Mouse (Mus musculus) hindbrain, embryonic 15.5 days (tissue): ENCODE measurements around the gene Stx6. TPM values are rescaled to one million over a fixed set of nuclear protein-coding genes. Genes with fewer than 3 reads are reported as not detected.

Source experiments
- ATAC-seq: fragments of 200-750 bp; cut with Nextera tagmentation; 2 replicates; pipeline ENCODE4 v1.8.0; 2017; ENCODE audit warnings: low read depth, moderate number of reproducible peaks, moderate TSS enrichment; ENCODE audit not compliant: low FRiP score
- H3K27ac ChIP-seq: fragments of 300-500 bp; sonication (generic); replicated peaks from 2 replicates; pipeline ENCODE4 v1.5.1; 2015; ENCODE audit warnings: mild to moderate bottlenecking, inconsistent platforms
- H3K27me3 ChIP-seq: fragments of 300-500 bp; sonication (generic); 2 replicates; pipeline ENCODE4 v1.6.1; 2015; ENCODE audit warnings: control low read depth, inconsistent platforms
- H3K36me3 ChIP-seq: fragments of 300-500 bp; sonication (generic); 2 replicates; pipeline ENCODE4 v1.6.1; 2015; ENCODE audit warnings: control low read depth, inconsistent platforms
- H3K4me1 ChIP-seq: fragments of 300-500 bp; sonication (generic); replicated peaks from 2 replicates; pipeline ENCODE4 v1.6.1; 2015; ENCODE audit warnings: control low read depth, inconsistent platforms
- H3K4me2 ChIP-seq: fragments of 300-500 bp; sonication (generic); 2 replicates; pipeline ENCODE4 v1.6.1; 2015; ENCODE audit warnings: moderate library complexity, mild to moderate bottlenecking, inconsistent platforms
- H3K4me3 ChIP-seq: fragments of 300-500 bp; sonication (generic); 2 replicates; pipeline ENCODE4 v1.5.1; 2015; ENCODE audit warnings: mild to moderate bottlenecking, inconsistent platforms
- H3K9ac ChIP-seq: fragments of 300-500 bp; sonication (generic); 2 replicates; pipeline ENCODE4 v1.6.1; 2015; ENCODE audit warnings: inconsistent platforms
- H3K9me3 ChIP-seq: fragments of 300-500 bp; sonication (generic); 2 replicates; pipeline ENCODE4 v1.6.1; 2016; ENCODE audit warnings: control low read depth, inconsistent platforms
- WGBS: fragments of 180-500 bp; shearing (Covaris S2); methylation state at CpG from one replicate; pipeline ENCODE4 v1.1.7; 2015; 5-methylcytosine and 5-hydroxymethylcytosine counted together
- polyA plus RNA-seq: library from polyadenylated mRNA; unstranded; fragments of >200 nt; fragmentation: Nextera tagmentation; extraction: Ambion mirVana; gene quantifications from 2 replicates; pipeline ENCODE4 v1.2.1, GENCODE M21; 2015

The Stx6 gene
- polyA plus RNA-seq, 1 experiment from 2014 or later, result 106 TPM

- H3K27ac ChIP-seq, result no peak overlapping the region
- no peak for ATAC-seq
- no peaks in the 10 kb centered on the region for H3K9me3 ChIP-seq
- 71% methylated on average over 8 of the region's 8 CpGs for WGBS
- no peak overlapping the region for H3K9ac ChIP-seq
- no peak overlapping the region for H3K4me3 ChIP-seq
- H3K4me1 ChIP-seq, result no peaks in the 10 kb centered on the region
- no peaks in the 10 kb centered on the region for H3K27me3 ChIP-seq
- H3K4me2 ChIP-seq, result no peak overlapping the region
- no peaks in the 10 kb centered on the region for H3K36me3 ChIP-seq
Observed at GRCm38 (mm10) chr1:155134866-155135265, 23.6 kb upstream of the Stx6 start.

- H3K4me3 ChIP-seq, result no peak overlapping the region
- no peak overlapping the region for H3K4me2 ChIP-seq
- no peak overlapping the region for H3K9ac ChIP-seq
- H3K36me3 ChIP-seq, result no peaks in the 10 kb centered on the region
- H3K9me3 ChIP-seq, result no peaks in the 10 kb centered on the region
- WGBS, result 91% methylated on average over 7 of the region's 7 CpGs
- no peak overlapping the region for H3K27ac ChIP-seq
- no peaks in the 10 kb centered on the region for H3K4me1 ChIP-seq
- no peaks in the 10 kb centered on the region for H3K27me3 ChIP-seq
- no peak for ATAC-seq
Observed at GRCm38 (mm10) chr1:155138795-155139194, 19.7 kb upstream of the Stx6 start.

DNA sequence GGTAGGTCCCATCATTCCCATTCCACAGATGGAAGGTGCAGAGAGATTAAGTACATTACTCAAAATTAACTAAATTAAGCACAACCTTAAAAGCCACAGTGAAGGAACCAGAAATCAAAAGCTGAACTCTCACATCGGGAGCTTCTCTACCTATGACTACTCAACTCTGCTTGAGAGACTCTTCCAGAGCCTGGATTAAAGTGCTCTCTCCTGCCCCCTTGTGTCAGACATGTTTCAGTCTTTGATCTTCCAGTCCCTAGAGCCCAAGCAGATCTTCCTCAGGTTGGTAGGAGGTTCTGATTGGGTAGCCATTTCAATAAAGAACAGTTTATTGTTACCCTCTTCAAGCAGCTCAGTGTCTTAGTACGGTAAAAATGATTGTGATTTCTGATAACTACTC lies 18.4 kb upstream of the Stx6 start:
- Histone ChIP-seq H3K36me3 (no peaks in the 10 kb centered on the region), H3K27me3 (no peaks in the 10 kb centered on the region), H3K4me3 (no peak overlapping the region), H3K9me3 (no peaks in the 10 kb centered on the region), H3K4me1 (no peaks in the 10 kb centered on the region), H3K9ac (no peak overlapping the region), H3K4me2 (no peak overlapping the region), H3K27ac (no peak overlapping the region)
- ATAC-seq, result no peak
- WGBS, result 68% methylated on average over 2 of the region's 2 CpGs

GRCm38 (mm10) chr1:155145620-155146019 lies 12.9 kb upstream of the Stx6 start:
- no peaks in the 10 kb centered on the region for H3K4me1 ChIP-seq
- H3K9ac ChIP-seq, result no peak overlapping the region
- no peak for ATAC-seq
- H3K27me3 ChIP-seq, result no peaks in the 10 kb centered on the region
- H3K27ac ChIP-seq, result no peak overlapping the region
- no peaks in the 10 kb centered on the region for H3K36me3 ChIP-seq
- no peaks in the 10 kb centered on the region for H3K9me3 ChIP-seq
- H3K4me3 ChIP-seq, result no peak overlapping the region
- WGBS, result 63% methylated on average over 6 of the region's 6 CpGs
- peak overlapping the region; percentile 38; the same call in 1 of the 2 replicates for H3K4me2 ChIP-seq

DNA sequence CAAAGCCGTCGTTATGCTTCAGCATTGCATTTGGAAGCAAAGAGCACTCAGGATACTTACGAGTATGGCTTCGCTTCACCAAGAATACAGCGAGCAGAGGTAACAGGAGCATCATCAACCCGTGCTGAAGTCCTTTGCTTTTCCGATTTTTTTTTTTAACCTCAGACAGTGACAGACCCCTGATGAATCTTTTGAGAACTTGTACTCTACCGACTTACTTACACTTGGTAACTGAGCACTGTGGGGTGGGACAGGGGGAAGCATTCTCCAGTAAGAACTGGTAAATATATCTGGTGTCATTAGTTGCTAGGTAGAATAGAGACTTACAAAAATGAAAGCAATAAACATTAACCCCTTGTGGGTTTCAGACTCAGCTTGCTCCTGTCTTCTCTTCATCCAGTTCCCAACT lies 11.9 kb upstream of the Stx6 start, which contains the start of gene Mr1:
Gene Mr1, minus strand, starts transcription at position 243 of the 409 bp plus-strand sequence.
- peak within 1 kb of the TSS; percentile 1; the same call in 1 of the 2 replicates for H3K9ac ChIP-seq
- WGBS, result 60% methylated on average over 8 of the region's 8 CpGs
- no peaks in the 10 kb centered on the region for H3K9me3 ChIP-seq
- ATAC-seq, result peak; percentile 85
- H3K27me3 ChIP-seq, result no peaks in the 10 kb centered on the region
- H3K4me2 ChIP-seq, result peak within 1 kb of the TSS; percentile 38
- no peaks in the 10 kb centered on the region for H3K4me1 ChIP-seq
- no peaks in the 10 kb centered on the region for H3K36me3 ChIP-seq
- H3K4me3 ChIP-seq, result peak within 1 kb of the TSS; percentile 21
- 0 out of 2 replicates have a peak within 1 kb of the TSS, but pooled peaks have one; percentile 20 for H3K27ac ChIP-seq

- no peak overlapping the region for H3K9ac ChIP-seq
- no peaks in the 10 kb centered on the region for H3K9me3 ChIP-seq
- H3K36me3 ChIP-seq, result no peaks in the 10 kb centered on the region
- H3K27me3 ChIP-seq, result no peaks in the 10 kb centered on the region
- 79% methylated on average over 2 of the region's 2 CpGs for WGBS
- no peak overlapping the region for H3K4me3 ChIP-seq
- ATAC-seq, result no peak
- no peak overlapping the region for H3K27ac ChIP-seq
- H3K4me1 ChIP-seq, result no peaks in the 10 kb centered on the region
- H3K4me2 ChIP-seq, result no peak overlapping the region
Observed at GRCm38 (mm10) chr1:155147228-155147627, 11.3 kb upstream of the Stx6 start.

DNA sequence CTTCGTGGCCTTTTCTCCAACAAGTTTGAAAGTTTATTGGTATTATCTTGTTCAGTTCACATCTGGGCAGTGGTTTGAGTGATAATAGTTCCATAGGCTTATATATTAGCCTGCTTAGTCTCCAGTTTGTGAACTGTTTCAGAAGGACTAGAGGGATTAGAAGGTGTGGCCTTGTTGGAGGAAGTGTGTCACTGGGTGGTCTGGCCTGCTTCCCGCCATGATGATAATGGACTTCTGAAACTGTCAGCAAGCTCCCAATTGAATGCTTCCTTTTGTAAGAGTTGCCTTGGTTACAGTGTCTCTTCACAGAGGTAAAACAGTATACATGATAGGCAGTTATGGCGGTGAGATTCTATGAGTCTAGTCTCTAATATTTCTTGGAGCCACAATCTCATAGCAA lies 9.1 kb upstream of the Stx6 start:
- H3K4me3 ChIP-seq, result no peak overlapping the region
- no peak overlapping the region for H3K9ac ChIP-seq
- no peaks in the 10 kb centered on the region for H3K27me3 ChIP-seq
- WGBS, result 83% methylated on average over 3 of the region's 3 CpGs
- H3K27ac ChIP-seq, result no peak overlapping the region
- no peaks in the 10 kb centered on the region for H3K9me3 ChIP-seq
- H3K36me3 ChIP-seq, result no peaks in the 10 kb centered on the region
- no peaks in the 10 kb centered on the region for H3K4me1 ChIP-seq
- H3K4me2 ChIP-seq, result no peak overlapping the region
- no peak for ATAC-seq

GRCm38 (mm10) chr1:155150821-155151220 lies 7.7 kb upstream of the Stx6 start:
- Histone ChIP-seq H3K9ac (no peak overlapping the region), H3K4me3 (no peak overlapping the region), H3K4me2 (no peak overlapping the region), H3K9me3 (no peaks in the 10 kb centered on the region), H3K36me3 (no peaks in the 10 kb centered on the region), H3K4me1 (no peaks in the 10 kb centered on the region), H3K27me3 (no peaks in the 10 kb centered on the region), H3K27ac (no peak overlapping the region)
- 92% methylated on average over 5 of the region's 5 CpGs for WGBS
- ATAC-seq, result no peak

- WGBS, result 77% methylated on average over 4 of the region's 4 CpGs
- no peaks in the 10 kb centered on the region for H3K27me3 ChIP-seq
- H3K4me3 ChIP-seq, result no peak overlapping the region
- no peaks in the 10 kb centered on the region for H3K9me3 ChIP-seq
- H3K27ac ChIP-seq, result no peak overlapping the region
- H3K9ac ChIP-seq, result no peak overlapping the region
- peaks cover 4% of the 10 kb centered on the region for H3K4me1 ChIP-seq
- no peak for ATAC-seq
- no peak overlapping the region for H3K4me2 ChIP-seq
- no peaks in the 10 kb centered on the region for H3K36me3 ChIP-seq
Observed at GRCm38 (mm10) chr1:155153906-155154305, 4.6 kb upstream of the Stx6 start.

- 0% methylated on average over 43 of the region's 46 CpGs for WGBS
- Histone ChIP-seq H3K9ac (peak overlapping the region; percentile 69), H3K27ac (peak overlapping the region; percentile 87), H3K9me3 (no peaks in the 10 kb centered on the region), H3K4me1 (peaks cover 18% of the 10 kb centered on the region), H3K27me3 (no peaks in the 10 kb centered on the region), H3K4me2 (peak overlapping the region; percentile 61), H3K36me3 (no peaks in the 10 kb centered on the region), H3K4me3 (peak overlapping the region; percentile 67)
- no peak; the same call in 1 of the 2 replicates for ATAC-seq
Observed at GRCm38 (mm10) chr1:155158970-155159484, 512 bp downstream of the Stx6 start.

DNA sequence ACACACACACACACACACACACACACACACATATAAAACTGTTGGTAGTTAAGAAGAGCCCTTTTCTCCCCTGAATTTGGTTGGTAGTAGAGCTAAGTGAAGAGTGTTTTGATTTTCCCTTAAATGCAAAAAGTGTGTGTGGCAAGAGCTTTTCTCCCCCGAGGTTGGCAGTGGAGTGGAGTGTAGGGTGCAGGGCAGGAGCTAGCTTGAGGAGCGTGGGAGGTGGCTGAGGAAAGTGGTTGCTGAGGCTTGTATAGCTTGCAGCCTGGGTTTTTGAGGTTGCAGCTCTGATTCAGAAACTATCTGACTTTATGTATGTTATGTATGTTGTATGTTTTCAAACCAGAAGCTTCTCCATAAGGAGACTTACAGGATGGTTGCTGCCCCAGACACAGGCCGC lies 8.9 kb downstream of the Stx6 start:
- WGBS, result 93% methylated on average over 3 of the region's 3 CpGs
- Histone ChIP-seq H3K27me3 (no peaks in the 10 kb centered on the region), H3K4me1 (0 out of 2 replicates have a peak, but pooled peaks cover 4% of the 10 kb centered on the region), H3K9me3 (no peaks in the 10 kb centered on the region), H3K9ac (no peak overlapping the region), H3K4me3 (no peak overlapping the region), H3K36me3 (no peaks in the 10 kb centered on the region), H3K4me2 (no peak overlapping the region), H3K27ac (no peak overlapping the region)
- no peak for ATAC-seq

DNA sequence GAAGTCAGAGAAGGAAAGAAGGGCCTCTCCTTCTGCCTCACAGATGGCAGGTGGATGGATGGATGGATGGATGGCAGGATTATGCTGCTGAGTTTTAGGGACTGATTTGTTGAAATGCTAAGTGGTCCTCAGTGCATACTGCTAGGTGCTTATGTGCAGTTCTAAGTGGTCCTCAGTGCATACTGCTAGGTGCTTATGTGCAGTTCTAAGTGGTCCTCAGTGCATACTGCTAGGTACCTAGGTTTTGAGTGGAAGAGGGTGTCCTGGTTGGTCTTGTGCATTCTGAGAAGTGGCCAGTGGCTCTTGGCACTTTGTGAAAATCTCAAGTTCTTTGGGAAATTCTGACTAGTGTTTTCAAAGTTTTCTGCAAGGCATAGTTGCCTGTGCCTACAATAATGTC lies 11.4 kb downstream of the Stx6 start:
- H3K27ac ChIP-seq, result no peak overlapping the region
- no peak overlapping the region for H3K4me2 ChIP-seq
- H3K4me3 ChIP-seq, result no peak overlapping the region
- H3K9ac ChIP-seq, result no peak overlapping the region
- H3K9me3 ChIP-seq, result no peaks in the 10 kb centered on the region
- ATAC-seq, result no peak
- no peaks in the 10 kb centered on the region for H3K4me1 ChIP-seq
- no peaks in the 10 kb centered on the region for H3K27me3 ChIP-seq
- H3K36me3 ChIP-seq, result no peaks in the 10 kb centered on the region
